Mouse (Mus musculus) MEL (cell line): ENCODE measurements around the gene Slc16a8. TPM values are rescaled to one million over a fixed set of nuclear protein-coding genes. Genes with fewer than 3 reads are reported as not detected.

Experiments
- DNase-seq: peaks from one replicate; pipeline ENCODE4 v3.0.0; 2011; ENCODE audit warnings: low read depth, low spot score
- H3K27ac ChIP-seq: 2 replicates; pipeline ENCODE4 v1.5.1; 2012; ENCODE audit warnings: low read depth, mild to moderate bottlenecking, control low read depth, low read length, moderate library complexity; ENCODE audit not compliant: control insufficient read depth
- H3K27me3 ChIP-seq, 2 experiments: fragments of 150-350 bp in 1 of 2; sonication (generic) in 1 of 2; 2 replicates each; pipeline ENCODE4 v1.6.1; 2012; ENCODE audit warnings: low read length in 2 of 2, mild to moderate bottlenecking in 2 of 2, improper control_type of control experiment in 1 of 2, moderate library complexity in 1 of 2; ENCODE audit not compliant: insufficient read depth in 2 of 2, control insufficient read depth in 1 of 2
- H3K36me3 ChIP-seq, 2 experiments: 2 replicates each; pipeline ENCODE4 v1.6.1; 2012 to 2014; ENCODE audit warnings: low read length in 2 of 2, improper control_type of control experiment in 1 of 2, inconsistent platforms in 1 of 2, mild to moderate bottlenecking in 1 of 2; ENCODE audit not compliant: insufficient read depth in 2 of 2, control insufficient read depth in 1 of 2
- H3K4me1 ChIP-seq, 2 experiments: fragments of 150-350 bp in 1 of 2; sonication (generic) in 1 of 2; 2 replicates each; pipeline ENCODE4 v1.6.1; 2012; ENCODE audit warnings: low read length in 2 of 2, improper control_type of control experiment in 1 of 2, mild to moderate bottlenecking in 1 of 2; ENCODE audit not compliant: insufficient read depth in 2 of 2, control insufficient read depth in 1 of 2
- H3K4me3 ChIP-seq, 2 experiments: fragments of 150-350 bp in 1 of 2; sonication (generic) in 1 of 2; 2 replicates each; pipeline ENCODE4 v1.5.1; 2012; ENCODE audit warnings: low read depth in 2 of 2, low read length in 2 of 2, mild to moderate bottlenecking in 2 of 2, moderate library complexity in 2 of 2, control low read depth in 1 of 2, improper control_type of control experiment in 1 of 2; ENCODE audit not compliant: control insufficient read depth in 1 of 2, insufficient read depth in 1 of 2
- H3K79me2 ChIP-seq: 2 replicates; pipeline ENCODE4 v1.6.1; 2012; ENCODE audit warnings: mild to moderate bottlenecking, low read length, moderate library complexity; ENCODE audit not compliant: control insufficient read depth, poor library complexity, insufficient read depth
- H3K9ac ChIP-seq: 2 replicates; pipeline ENCODE4 v1.6.1; 2012; ENCODE audit warnings: low read depth, mild to moderate bottlenecking, control low read depth, low read length, moderate library complexity; ENCODE audit not compliant: control insufficient read depth, poor library complexity, severe bottlenecking
- H3K9me3 ChIP-seq: fragments of 150-350 bp; sonication (generic); replicated peaks from 2 replicates; pipeline ENCODE4 v1.6.1; 2012; ENCODE audit warnings: mild to moderate bottlenecking, low read length, improper control_type of control experiment, moderate library complexity; ENCODE audit not compliant: insufficient read depth
- CTCF ChIP-seq, 3 experiments: IDR thresholded peaks in 2 of 3; conservative IDR thresholded peaks in 1 of 3; 2 replicates each; pipeline ENCODE4 v1.5.1; 2011 to 2012; ENCODE audit warnings: low read length in 3 of 3, low read depth in 2 of 3, mild to moderate bottlenecking in 2 of 3, improper control_type of control experiment in 1 of 3, inconsistent platforms in 1 of 3, mixed read lengths in 1 of 3, moderate library complexity in 1 of 3; ENCODE audit not compliant: control insufficient read depth in 1 of 3, insufficient read depth in 1 of 3, poor library complexity in 1 of 3, severe bottlenecking in 1 of 3
- GATA1 ChIP-seq: IDR thresholded peaks from 2 replicates; pipeline ENCODE4 v1.6.1; 2011; ENCODE audit warnings: low read depth, low read length, improper control_type of control experiment
- HCFC1 ChIP-seq: IDR thresholded peaks from 2 replicates; pipeline ENCODE4 v1.6.1; 2012; ENCODE audit warnings: low read depth, mild to moderate bottlenecking, inconsistent platforms, low read length, improper control_type of control experiment, moderate library complexity
- JUND ChIP-seq: IDR thresholded peaks from 2 replicates; pipeline ENCODE4 v1.6.1; 2011; ENCODE audit warnings: low read depth, mild to moderate bottlenecking, improper control_type of control experiment, low read length
- MAX ChIP-seq: IDR thresholded peaks from 2 replicates; pipeline ENCODE4 v1.6.1; 2011; ENCODE audit warnings: low read length, improper control_type of control experiment
- MAZ ChIP-seq: IDR thresholded peaks from 2 replicates; pipeline ENCODE4 v1.6.1; 2012; ENCODE audit warnings: low read depth, mild to moderate bottlenecking, inconsistent platforms, low read length, improper control_type of control experiment
- MYB ChIP-seq: IDR thresholded peaks from 2 replicates; pipeline ENCODE4 v1.6.1; 2011; ENCODE audit warnings: mild to moderate bottlenecking, low read depth, low read length, improper control_type of control experiment
- NRF1 ChIP-seq: IDR thresholded peaks from 2 replicates; pipeline ENCODE4 v1.6.1; 2014; ENCODE audit warnings: low read depth, mild to moderate bottlenecking, inconsistent platforms, low read length, improper control_type of control experiment, moderate library complexity; ENCODE audit not compliant: poor library complexity, insufficient read depth, severe bottlenecking
- POLR2AphosphoS5 ChIP-seq: IDR thresholded peaks from 2 replicates; pipeline ENCODE4 v1.6.1; 2012; ENCODE audit warnings: low read depth, borderline replicate concordance, mild to moderate bottlenecking, inconsistent platforms, low read length, moderate library complexity, mixed read lengths
- RCOR1 ChIP-seq: IDR thresholded peaks from 2 replicates; pipeline ENCODE4 v1.6.1; 2012; ENCODE audit warnings: low read depth, mild to moderate bottlenecking, inconsistent platforms, low read length, improper control_type of control experiment
- SIN3A ChIP-seq: IDR thresholded peaks from 2 replicates; pipeline ENCODE4 v1.6.1; 2012; ENCODE audit warnings: low read length, improper control_type of control experiment, inconsistent platforms
- TAL1 ChIP-seq: IDR thresholded peaks from 2 replicates; pipeline ENCODE4 v1.6.1; 2012; ENCODE audit warnings: mild to moderate bottlenecking, inconsistent platforms, low read length, moderate library complexity, mixed read lengths
- TBP ChIP-seq: IDR thresholded peaks from 2 replicates; pipeline ENCODE4 v1.8.0; 2011; ENCODE audit warnings: low read depth, low read length, improper control_type of control experiment
- USF2 ChIP-seq, 2 experiments: IDR thresholded peaks; 2 replicates each; pipeline ENCODE4 v1.6.1; 2011 to 2012; ENCODE audit warnings: improper control_type of control experiment in 2 of 2, low read length in 2 of 2, borderline replicate concordance in 1 of 2, inconsistent platforms in 1 of 2, low read depth in 1 of 2, mild to moderate bottlenecking in 1 of 2; ENCODE audit not compliant: insufficient read depth in 1 of 2
- ZKSCAN1 ChIP-seq: IDR thresholded peaks from 2 replicates; pipeline ENCODE4 v1.6.1; 2012; ENCODE audit warnings: low read depth, mild to moderate bottlenecking, inconsistent platforms, low read length, improper control_type of control experiment, moderate library complexity
- ZMIZ1 ChIP-seq: IDR thresholded peaks from 2 replicates; pipeline ENCODE4 v1.6.1; 2012; ENCODE audit warnings: low read depth, mild to moderate bottlenecking, inconsistent platforms, low read length, improper control_type of control experiment, moderate library complexity
- ZNF384 ChIP-seq: IDR thresholded peaks from 2 replicates; pipeline ENCODE4 v1.6.1; 2012; ENCODE audit warnings: low read depth, mild to moderate bottlenecking, inconsistent platforms, low read length, improper control_type of control experiment
- polyA plus RNA-seq, 2 experiments: library from polyadenylated mRNA; stranded (reverse) in 1 of 2; unstranded in 1 of 2; fragments of >175 nt in 1 of 2; fragments of >200 nt in 1 of 2; gene quantifications; 2 replicates each; pipeline versions ENCODE4 v1.2.1 to v1.2.4; 2012; ENCODE audit warnings: low replicate concordance in 2 of 2, low read depth in 1 of 2; ENCODE audit not compliant: insufficient read length in 2 of 2, insufficient read depth in 1 of 2, missing spikeins in 1 of 2
- total RNA-seq: library from RNA; depleted of rRNA; stranded (reverse); fragments of 300-350 nt; gene quantifications from 2 replicates; pipeline ENCODE4 v1.2.3, GENCODE M21; 2012

Slc16a8 gene
- total and polyA plus RNA-seq, 3 experiments, result 0.15 to 0.47 TPM; not detected in 1

GRCm38 (mm10) chr15:79289441-79289840 is 34.9 kb upstream of the Slc16a8 start:
- Histone ChIP-seq H3K4me3 (no peak overlapping the region), H3K36me3 (no peaks in the 10 kb centered on the region), H3K9me3 (no peaks in the 10 kb centered on the region), H3K27ac (no peak overlapping the region), H3K27me3 (no peaks in the 10 kb centered on the region), H3K79me2 (no peaks in the 10 kb centered on the region), H3K9ac (no peak overlapping the region), H3K4me1 (no peaks in the 10 kb centered on the region)
- TF ChIP-seq GATA1 (no peak), ZKSCAN1 (no peak), NRF1 (no peak), TAL1 (no peak), MAX (no peak), JUND (no peak), HCFC1 (no peak)
- no peak for DNase-seq

GRCm38 (mm10) chr15:79288387-79288786 is 33.8 kb upstream of the Slc16a8 start:
- Histone ChIP-seq H3K27me3 (no peaks in the 10 kb centered on the region), H3K9ac (no peak overlapping the region), H3K27ac (no peak overlapping the region), H3K36me3 (no peaks in the 10 kb centered on the region), H3K79me2 (no peaks in the 10 kb centered on the region), H3K4me3 (no peak overlapping the region), H3K4me1 (no peaks in the 10 kb centered on the region), H3K9me3 (no peaks in the 10 kb centered on the region)
- TF ChIP-seq ZMIZ1 (no peak), USF2 (IDR thresholded peaks at IDR 0.05; ENCODE audit: borderline replicate concordance in 1 of 2, insufficient read depth in 1 of 2, low read depth in 1 of 2, low read length in 2 of 2) (no peak), MAZ (no peak), MYB (no peak), JUND (no peak), TAL1 (no peak), CTCF (IDR thresholded peaks at IDR 0.05 in 2 of 3, conservative IDR thresholded peaks at IDR 0.05 in 1 of 3; ENCODE audit: control insufficient read depth in 1 of 3, insufficient read depth in 1 of 3, low read depth in 2 of 3, low read length in 3 of 3, poor library complexity in 1 of 3, severe bottlenecking in 1 of 3) (no peak), RCOR1 (no peak), POLR2AphosphoS5 (no peak), TBP (no peak), SIN3A (no peak), NRF1 (no peak), ZNF384 (no peak)
- DNase-seq, result no peak
